Mouse (Mus musculus): ENCODE results near the gene Fezf2. TPM values are rescaled to one million over a fixed set of nuclear protein-coding genes. Genes with fewer than 3 reads are reported as not detected.
A peak's percentile ranks its signal among the peaks of the same experiment; 100 is the strongest.

Gene Fezf2
- polyA plus RNA-seq (2014; fragmentation: Nextera tagmentation; extraction: Ambion mirVana) = not detected in 2 replicates

DNA sequence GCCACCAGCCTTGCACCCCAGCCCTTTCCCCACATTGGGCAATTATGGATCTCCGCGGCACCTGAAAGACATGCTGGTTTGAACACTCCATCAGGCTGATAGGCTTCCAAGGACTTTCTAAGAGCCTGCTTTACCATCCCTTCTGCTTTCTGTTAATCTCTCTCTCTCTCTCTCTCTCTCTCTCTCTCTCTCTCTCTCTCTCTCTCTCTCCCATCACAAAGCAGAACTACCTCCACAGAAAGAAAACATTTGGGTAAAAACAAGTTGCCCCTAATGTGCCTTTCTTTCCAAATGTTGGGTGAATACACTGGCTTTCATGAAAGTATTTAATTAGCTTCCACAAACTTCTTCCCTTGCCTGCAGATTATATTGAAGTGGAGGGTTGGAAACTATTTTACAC, at the start of gene Fezf2:
Gene Fezf2, minus strand, starts transcription at position 101 of the 400 bp plus-strand sequence.
- ATAC-seq (ENCODE audit: insufficient read depth) = no peak

DNA sequence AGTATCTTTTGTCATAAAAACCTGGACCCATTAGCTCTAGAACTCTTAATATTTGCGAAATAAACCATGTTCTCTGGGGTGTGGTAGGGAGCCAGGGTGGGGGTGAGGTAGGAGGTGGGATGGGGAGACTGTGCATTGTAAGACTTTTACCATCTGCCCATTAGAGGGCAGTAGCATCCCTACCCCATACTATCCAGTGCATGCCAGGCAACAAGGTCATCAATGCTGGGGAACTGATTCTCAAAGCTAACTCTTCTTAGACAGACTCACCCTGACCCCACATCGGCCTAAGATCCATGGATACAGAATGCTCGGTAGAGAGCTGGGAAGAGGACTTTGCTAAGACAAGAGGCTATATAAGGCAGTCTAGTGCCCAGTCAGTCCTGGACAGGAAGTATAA, 49.6 kb upstream of the Fezf2 start:
- Histone ChIP-seq H3K36me3 (ENCODE audit: insufficient read depth) (no peaks in the 10 kb centered on the region), H3K4me3 (ENCODE audit: low read depth, low read length) (no peak overlapping the region), H3K27ac (ENCODE audit: low read depth) (no peak overlapping the region), H3K4me1 (ENCODE audit: insufficient read depth) (no peaks in the 10 kb centered on the region), H3K9me3 (ENCODE audit: low read depth, low read length) (no peaks in the 10 kb centered on the region), H3K27me3 (ENCODE audit: insufficient read depth, low read length) (no peaks in the 10 kb centered on the region), H3K9ac (no peak overlapping the region), H3K4me2 (no peak overlapping the region)
- no peak for ATAC-seq (ENCODE audit: insufficient read depth)
- 61% methylated on average over 3 of the region's 3 CpGs for WGBS
- TF ChIP-seq CTCF (IDR thresholded peaks at IDR 0.05; ENCODE audit: low read depth) = 0 out of 2 replicates have a peak, but pooled peaks have one; percentile 18
- DNase-seq = no peak

More for the DNA sequence above, at the start of gene Fezf2:
- no peak for TF ChIP-seq CTCF (IDR thresholded peaks at IDR 0.05; ENCODE audit: low read depth)
- peaks cover 96% of the 10 kb centered on the region for H3K27me3 ChIP-seq (ENCODE audit: insufficient read depth, low read length)
- no peak for DNase-seq
- WGBS = 0% methylated on average over 2 of the region's 2 CpGs
- H3K27ac ChIP-seq (ENCODE audit: low read depth) = no peak within 1 kb of the TSS
- H3K4me1 ChIP-seq (ENCODE audit: insufficient read depth) = no peaks in the 10 kb centered on the region
- H3K9ac ChIP-seq = no peak within 1 kb of the TSS
- H3K4me3 ChIP-seq (ENCODE audit: low read depth, low read length) = no peak within 1 kb of the TSS
- H3K36me3 ChIP-seq (ENCODE audit: insufficient read depth) = no peaks in the 10 kb centered on the region
- no peak within 1 kb of the TSS for H3K4me2 ChIP-seq
- H3K9me3 ChIP-seq (ENCODE audit: low read depth, low read length) = no peaks in the 10 kb centered on the region

DNA sequence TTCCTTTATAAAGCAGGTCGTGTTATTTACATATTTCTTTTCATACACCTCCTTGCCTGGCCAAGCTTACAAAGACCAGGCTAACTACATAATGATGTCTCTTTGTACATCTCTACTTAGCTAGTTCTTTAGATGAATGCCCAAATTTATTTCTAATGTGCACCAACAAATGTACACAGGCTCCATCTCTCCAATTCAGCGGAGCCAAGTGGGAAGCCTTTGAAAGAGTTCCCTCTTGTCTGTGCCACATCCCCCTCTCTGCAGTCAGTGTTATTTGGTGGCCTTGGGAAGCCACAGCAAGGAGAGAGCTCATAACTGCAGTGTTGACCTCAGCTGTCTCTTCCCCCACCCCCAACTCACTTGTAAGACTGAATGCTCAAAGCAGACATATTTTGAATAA, 46.3 kb upstream of the Fezf2 start:
- no peak for TF ChIP-seq CTCF (IDR thresholded peaks at IDR 0.05; ENCODE audit: low read depth)
- 53% methylated on average over 2 of the region's 2 CpGs for WGBS
- 0 out of 2 replicates have a peak, but pooled peaks cover 4% of the 10 kb centered on the region for H3K4me1 ChIP-seq (ENCODE audit: insufficient read depth)
- H3K9ac ChIP-seq = no peak overlapping the region
- H3K4me3 ChIP-seq (ENCODE audit: low read depth, low read length) = no peak overlapping the region
- no peak for ATAC-seq (ENCODE audit: insufficient read depth)
- no peak overlapping the region for H3K4me2 ChIP-seq
- H3K36me3 ChIP-seq (ENCODE audit: insufficient read depth) = no peaks in the 10 kb centered on the region
- no peaks in the 10 kb centered on the region for H3K9me3 ChIP-seq (ENCODE audit: low read depth, low read length)
- no peak overlapping the region for H3K27ac ChIP-seq (ENCODE audit: low read depth)
- no peaks in the 10 kb centered on the region for H3K27me3 ChIP-seq (ENCODE audit: insufficient read depth, low read length)
- no peak for DNase-seq

DNA sequence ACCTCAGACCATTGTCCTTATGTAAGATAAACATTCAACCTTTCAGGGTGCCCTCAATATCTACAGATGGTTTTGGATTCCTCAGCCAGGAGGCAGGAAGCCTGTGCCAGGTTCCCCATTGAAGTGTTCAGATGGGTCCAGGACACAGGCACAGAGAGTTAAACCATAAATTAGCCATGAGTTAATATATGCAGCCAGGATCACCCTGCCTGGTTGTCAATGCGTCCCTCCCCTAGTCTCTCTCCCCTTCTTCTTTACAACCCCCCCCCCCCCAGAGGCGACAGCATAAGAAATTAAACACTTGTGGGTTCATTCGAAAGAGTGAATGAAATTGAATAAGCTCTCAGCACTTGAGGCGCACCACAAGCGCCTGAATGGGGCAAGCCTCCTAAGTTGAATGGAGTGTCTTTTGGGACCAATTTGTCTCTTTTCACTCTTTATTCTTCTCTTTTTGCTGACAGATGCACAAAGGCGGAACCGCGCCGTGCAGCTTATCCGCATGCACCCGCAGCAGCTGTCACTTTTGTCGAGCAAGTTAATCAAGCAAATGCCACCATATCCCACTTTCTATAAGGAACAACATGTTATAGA, 45.4 kb upstream of the Fezf2 start:
- Histone ChIP-seq H3K27ac (ENCODE audit: low read depth) (no peak overlapping the region), H3K4me1 (ENCODE audit: insufficient read depth) (0 out of 2 replicates have a peak, but pooled peaks cover 4% of the 10 kb centered on the region), H3K4me3 (ENCODE audit: low read depth, low read length) (no peak overlapping the region), H3K9ac (no peak overlapping the region), H3K9me3 (ENCODE audit: low read depth, low read length) (no peaks in the 10 kb centered on the region), H3K4me2 (no peak overlapping the region), H3K27me3 (ENCODE audit: insufficient read depth, low read length) (no peaks in the 10 kb centered on the region), H3K36me3 (ENCODE audit: insufficient read depth) (no peaks in the 10 kb centered on the region)
- ATAC-seq (ENCODE audit: insufficient read depth) = no peak
- no peak for TF ChIP-seq CTCF (IDR thresholded peaks at IDR 0.05; ENCODE audit: low read depth)
- DNase-seq = no peak
- 73% methylated on average over 12 of the region's 12 CpGs for WGBS

DNA sequence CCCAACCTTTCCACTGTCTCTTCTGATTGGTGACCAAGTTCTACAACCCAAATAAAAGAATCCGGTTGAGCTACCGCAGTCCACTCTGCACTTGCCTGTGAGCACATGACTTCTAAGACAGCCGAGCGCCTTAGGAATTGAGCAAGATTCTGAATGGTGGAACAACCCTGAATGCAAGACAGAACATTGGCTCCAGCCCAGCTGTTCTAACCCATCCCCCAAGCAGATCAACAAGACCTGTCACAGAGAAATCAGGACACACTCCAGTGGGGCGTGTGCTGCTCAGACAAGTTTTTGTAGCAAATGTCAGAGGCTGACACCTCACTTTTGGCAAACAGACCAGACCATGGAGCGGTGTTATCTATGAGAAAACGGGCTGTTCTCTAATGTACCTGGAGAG, 43.2 kb upstream of the Fezf2 start:
- H3K9ac ChIP-seq = no peak overlapping the region
- no peak overlapping the region for H3K4me3 ChIP-seq (ENCODE audit: low read depth, low read length)
- H3K27me3 ChIP-seq (ENCODE audit: insufficient read depth, low read length) = no peaks in the 10 kb centered on the region
- 0 out of 2 replicates have a peak, but pooled peaks cover 4% of the 10 kb centered on the region for H3K4me1 ChIP-seq (ENCODE audit: insufficient read depth)
- no peaks in the 10 kb centered on the region for H3K9me3 ChIP-seq (ENCODE audit: low read depth, low read length)
- no peak overlapping the region for H3K4me2 ChIP-seq
- WGBS = 38% methylated on average over 7 of the region's 7 CpGs
- H3K27ac ChIP-seq (ENCODE audit: low read depth) = no peak overlapping the region
- ATAC-seq (ENCODE audit: insufficient read depth) (peak; percentile 60), DNase-seq (peak; percentile 22)
- no peak for TF ChIP-seq CTCF (IDR thresholded peaks at IDR 0.05; ENCODE audit: low read depth)
- no peaks in the 10 kb centered on the region for H3K36me3 ChIP-seq (ENCODE audit: insufficient read depth)

DNA sequence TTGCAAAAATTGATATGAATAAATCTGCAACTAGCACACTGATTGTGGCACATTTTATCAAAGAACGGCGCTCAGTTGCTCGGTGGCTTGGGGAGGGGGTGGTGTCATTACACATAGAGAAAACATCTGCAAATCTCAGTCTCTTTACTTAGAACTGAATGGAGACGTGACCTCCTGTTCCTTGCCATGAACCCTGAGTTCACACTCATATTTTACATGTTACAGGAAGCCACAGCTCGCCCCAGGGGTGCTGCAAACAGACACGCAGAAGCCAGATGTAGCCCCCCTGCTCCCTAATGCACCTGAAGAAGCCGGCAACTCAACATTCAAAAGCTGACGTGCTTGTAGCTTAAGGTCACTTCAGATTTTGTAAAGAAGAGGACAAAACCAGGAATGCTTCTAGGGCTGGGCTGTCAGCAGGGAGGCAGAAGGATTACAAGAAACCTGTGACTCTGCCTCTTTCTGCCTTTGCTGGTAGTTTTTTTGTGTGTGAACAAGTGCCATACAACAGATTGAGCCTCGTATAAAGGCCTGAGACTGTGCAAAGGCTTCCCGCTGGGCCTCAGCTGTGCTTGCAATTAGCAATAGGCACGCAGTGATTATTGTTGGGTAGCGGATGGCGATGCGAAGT, 40.9 kb upstream of the Fezf2 start:
- Histone ChIP-seq H3K4me2 (no peak overlapping the region), H3K27me3 (ENCODE audit: insufficient read depth, low read length) (no peaks in the 10 kb centered on the region), H3K27ac (ENCODE audit: low read depth) (no peak overlapping the region), H3K4me3 (ENCODE audit: low read depth, low read length) (no peak overlapping the region), H3K36me3 (ENCODE audit: insufficient read depth) (no peaks in the 10 kb centered on the region), H3K4me1 (ENCODE audit: insufficient read depth) (0 out of 2 replicates have a peak, but pooled peaks cover 4% of the 10 kb centered on the region), H3K9ac (no peak overlapping the region), H3K9me3 (ENCODE audit: low read depth, low read length) (no peaks in the 10 kb centered on the region)
- no peak for ATAC-seq (ENCODE audit: insufficient read depth)
- TF ChIP-seq CTCF (IDR thresholded peaks at IDR 0.05; ENCODE audit: low read depth) = no peak
- WGBS = 34% methylated on average over 14 of the region's 14 CpGs
- no peak for DNase-seq

DNA sequence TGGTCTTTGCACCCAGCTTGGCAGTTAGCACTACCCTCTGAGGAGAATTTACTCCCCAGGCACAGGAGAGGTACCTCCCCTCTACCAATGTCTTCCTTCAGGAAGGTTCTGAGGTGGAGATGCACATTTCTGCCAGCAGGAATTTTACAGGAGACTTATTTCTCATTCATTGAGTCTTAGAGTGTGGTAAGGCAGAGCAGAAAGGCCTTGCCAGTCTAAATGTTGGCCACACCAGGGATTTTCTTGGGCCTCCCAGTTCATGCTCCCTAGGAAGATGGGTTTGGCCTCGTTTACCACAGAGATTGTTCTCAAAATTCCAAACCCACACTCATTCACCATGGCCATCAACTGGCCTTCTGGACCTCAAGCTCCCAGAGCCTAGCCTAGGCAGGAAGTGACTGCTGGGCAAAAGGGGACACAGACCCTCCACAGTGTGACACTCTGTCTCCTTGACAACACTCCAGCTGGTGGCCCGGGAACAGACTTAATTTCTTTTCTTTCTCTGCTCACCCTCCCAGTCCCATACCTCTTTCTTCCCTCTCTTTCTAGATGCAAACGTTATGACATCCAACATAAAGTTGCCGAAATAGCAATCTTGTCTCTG, 40.3 kb upstream of the Fezf2 start:
- Histone ChIP-seq H3K36me3 (ENCODE audit: insufficient read depth) (no peaks in the 10 kb centered on the region), H3K9ac (no peak overlapping the region), H3K27me3 (ENCODE audit: insufficient read depth, low read length) (no peaks in the 10 kb centered on the region), H3K4me3 (ENCODE audit: low read depth, low read length) (no peak overlapping the region), H3K4me1 (ENCODE audit: insufficient read depth) (0 out of 2 replicates have a peak, but pooled peaks cover 4% of the 10 kb centered on the region), H3K27ac (ENCODE audit: low read depth) (no peak overlapping the region), H3K4me2 (no peak overlapping the region), H3K9me3 (ENCODE audit: low read depth, low read length) (no peaks in the 10 kb centered on the region)
- DNase-seq (no peak), ATAC-seq (ENCODE audit: insufficient read depth) (0 out of 2 replicates have a peak, but pooled peaks have one; percentile 28)
- TF ChIP-seq CTCF (IDR thresholded peaks at IDR 0.05; ENCODE audit: low read depth) = no peak
- 24% methylated on average over 4 of the region's 4 CpGs for WGBS

Measured in lung, embryonic 14.5 days (tissue).